Mouse (Mus musculus) midbrain, embryonic 14.5 days (tissue): ENCODE measurements around the gene Ckm. TPM values are rescaled to one million over a fixed set of nuclear protein-coding genes. Genes with fewer than 3 reads are reported as not detected.

Experiments used
- ATAC-seq: fragments of 200-750 bp; cut with Nextera tagmentation; 2 replicates; pipeline ENCODE4 v1.8.0; 2017; ENCODE audit warnings: moderate number of reproducible peaks, moderate library complexity; ENCODE audit not compliant: low FRiP score, low TSS enrichment
- DNase-seq: peaks from one replicate; pipeline ENCODE4 v3.0.0-alpha.2; 2015
- H3K27ac ChIP-seq: fragments of 300-500 bp; sonication (generic); replicated peaks from 2 replicates; pipeline ENCODE4 v1.5.1; 2014; ENCODE audit warnings: mild to moderate bottlenecking, low read depth, low read length, moderate library complexity
- H3K27me3 ChIP-seq: fragments of 300-500 bp; sonication (generic); 2 replicates; pipeline ENCODE4 v1.6.1; 2014; ENCODE audit warnings: low read length, control low read depth, mixed read lengths; ENCODE audit not compliant: control insufficient read depth, insufficient read depth
- H3K36me3 ChIP-seq: fragments of 300-500 bp; sonication (generic); 2 replicates; pipeline ENCODE4 v1.6.1; 2014; ENCODE audit warnings: low read length, control low read depth; ENCODE audit not compliant: control insufficient read depth, insufficient read depth
- H3K4me1 ChIP-seq: fragments of 300-500 bp; sonication (generic); 2 replicates; pipeline ENCODE4 v1.6.1; 2014; ENCODE audit warnings: mild to moderate bottlenecking, antibody characterized with exemption, low read length, control low read depth; ENCODE audit not compliant: control insufficient read depth, insufficient read depth
- H3K4me2 ChIP-seq: fragments of 300-500 bp; sonication (generic); 2 replicates; pipeline ENCODE4 v1.6.1; 2014; ENCODE audit warnings: mild to moderate bottlenecking, low read length, moderate library complexity
- H3K4me3 ChIP-seq: fragments of 300-500 bp; sonication (generic); replicated peaks from 2 replicates; pipeline ENCODE4 v1.5.1; 2014; ENCODE audit warnings: low read depth, low read length
- H3K9ac ChIP-seq: fragments of 300-500 bp; sonication (generic); replicated peaks from 2 replicates; pipeline ENCODE4 v1.6.1; 2014; ENCODE audit warnings: mild to moderate bottlenecking, low read length, moderate library complexity
- H3K9me3 ChIP-seq: fragments of 300-500 bp; sonication (generic); 2 replicates; pipeline ENCODE4 v1.6.1; 2016; ENCODE audit warnings: low read length, control low read depth, mixed read lengths; ENCODE audit not compliant: control insufficient read depth
- WGBS: fragments of 180-500 bp; shearing (Covaris S2); extraction: QIAGEN DNeasy Blood & Tissue Kit; methylation state at CpG from one replicate; pipeline ENCODE4 v1.1.7; 2014; 5-methylcytosine and 5-hydroxymethylcytosine counted together
- polyA plus RNA-seq: library from polyadenylated mRNA; unstranded; fragments of >200 nt; fragmentation: Nextera tagmentation; extraction: Ambion mirVana; gene quantifications from 2 replicates; pipeline ENCODE4 v1.2.1, GENCODE M21; 2014

Ckm gene
- polyA plus RNA-seq, 1 experiment from 2014 or later, result not detected

DNA sequence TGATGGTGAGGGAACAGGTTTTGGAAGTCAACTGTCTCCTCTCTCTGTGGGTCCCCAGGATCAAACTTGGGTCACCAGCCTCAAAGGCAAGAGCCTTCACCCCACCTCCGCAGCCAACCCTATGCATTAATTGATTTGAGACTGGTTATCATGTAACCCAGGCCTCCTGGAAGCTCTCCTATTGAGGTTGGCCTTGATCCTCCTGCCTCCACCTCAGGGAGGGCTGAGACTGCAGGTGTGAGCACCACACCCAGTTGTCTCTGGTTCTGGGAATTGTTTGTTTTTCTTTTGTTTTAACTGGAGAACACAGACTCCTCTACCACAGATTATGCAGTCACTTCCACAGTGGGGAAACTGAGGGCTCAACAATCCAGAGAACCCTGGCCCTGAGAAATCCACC, 55.9 kb downstream of the Ckm start:
- ATAC-seq (no peak), DNase-seq (no peak)
- whole genome bisulfite sequencing, result 75% methylated on average over 1 of the region's 1 CpGs

GRCm38 (mm10) chr7:19461488-19461887, 56.9 kb downstream of the Ckm start:
- ATAC-seq (no peak), DNase-seq (peak; percentile 88)
- H3K9me3 ChIP-seq, result no peaks in the 10 kb centered on the region
- H3K4me3 ChIP-seq, result no peak overlapping the region
- H3K27ac ChIP-seq, result no peak overlapping the region
- no peaks in the 10 kb centered on the region; the same call in 1 of the 2 replicates for H3K27me3 ChIP-seq
- WGBS, result 7% methylated on average over 6 of the region's 6 CpGs
- no peak overlapping the region for H3K9ac ChIP-seq
- H3K4me2 ChIP-seq, result no peak overlapping the region
- H3K36me3 ChIP-seq, result peaks cover 1% of the 10 kb centered on the region; the same call in 1 of the 2 replicates
- peaks cover 11% of the 10 kb centered on the region for H3K4me1 ChIP-seq

More for the DNA sequence above, 55.9 kb downstream of the Ckm start:
- H3K27me3 ChIP-seq, result no peaks in the 10 kb centered on the region; the same call in 1 of the 2 replicates
- no peak overlapping the region for H3K4me2 ChIP-seq
- H3K9ac ChIP-seq, result no peak overlapping the region
- peaks cover 9% of the 10 kb centered on the region; the same call in 1 of the 2 replicates for H3K36me3 ChIP-seq
- H3K27ac ChIP-seq, result no peak overlapping the region
- no peaks in the 10 kb centered on the region for H3K9me3 ChIP-seq
- no peak overlapping the region for H3K4me3 ChIP-seq
- peaks cover 11% of the 10 kb centered on the region for H3K4me1 ChIP-seq

- H3K4me2 ChIP-seq, result no peak overlapping the region
- H3K4me1 ChIP-seq, result peaks cover 3% of the 10 kb centered on the region; the same call in 1 of the 2 replicates
- 65% methylated on average over 4 of the region's 4 CpGs for WGBS
- H3K27me3 ChIP-seq, result peaks cover 4% of the 10 kb centered on the region; the same call in 1 of the 2 replicates
- no peak for ATAC-seq
- no peak overlapping the region for H3K4me3 ChIP-seq
- H3K9ac ChIP-seq, result no peak overlapping the region
- H3K9me3 ChIP-seq, result no peaks in the 10 kb centered on the region
- H3K36me3 ChIP-seq, result no peaks in the 10 kb centered on the region
- H3K27ac ChIP-seq, result no peak overlapping the region
- no peak for DNase-seq
Measured at GRCm38 (mm10) chr7:19462443-19462842, 57.9 kb downstream of the Ckm start.

DNA sequence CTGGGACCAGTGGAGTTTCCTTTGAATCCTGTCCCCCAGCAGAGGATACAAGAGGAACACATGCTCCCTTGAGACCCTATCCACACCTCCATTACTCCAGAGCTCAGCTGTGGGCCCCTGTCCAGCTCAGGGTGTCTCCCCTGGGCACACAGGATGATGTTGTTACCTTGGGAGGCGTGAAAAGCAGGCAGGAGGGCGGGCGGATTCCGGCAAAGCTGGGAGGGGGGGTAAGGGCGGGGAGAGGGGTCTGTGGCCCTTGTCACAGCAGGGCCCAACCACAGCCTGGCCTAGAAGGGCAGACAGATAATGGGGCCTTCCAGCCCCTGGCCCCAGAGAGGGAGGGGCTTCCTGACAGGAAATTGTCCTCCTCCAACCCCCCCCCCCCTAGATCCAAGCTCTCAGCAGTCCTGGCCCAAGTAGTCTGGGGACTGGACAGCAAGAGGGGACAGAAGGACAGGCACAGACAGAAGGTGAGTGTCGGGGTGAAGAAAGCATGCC, 58.4 kb downstream of the Ckm start, which contains the start of gene Exoc3l2:
Gene Exoc3l2, plus strand, starts transcription at position 448 of the 498 bp plus-strand sequence.
- no peaks in the 10 kb centered on the region for H3K4me1 ChIP-seq
- H3K4me3 ChIP-seq, result no peak within 1 kb of the TSS
- H3K9me3 ChIP-seq, result no peaks in the 10 kb centered on the region
- no peaks in the 10 kb centered on the region for H3K36me3 ChIP-seq
- H3K4me2 ChIP-seq, result no peak within 1 kb of the TSS
- H3K27me3 ChIP-seq, result peaks cover 4% of the 10 kb centered on the region; the same call in 1 of the 2 replicates
- WGBS, result 35% methylated on average over 6 of the region's 6 CpGs
- ATAC-seq (no peak), DNase-seq (no peak)
- no peak within 1 kb of the TSS for H3K9ac ChIP-seq
- no peak within 1 kb of the TSS for H3K27ac ChIP-seq

DNA sequence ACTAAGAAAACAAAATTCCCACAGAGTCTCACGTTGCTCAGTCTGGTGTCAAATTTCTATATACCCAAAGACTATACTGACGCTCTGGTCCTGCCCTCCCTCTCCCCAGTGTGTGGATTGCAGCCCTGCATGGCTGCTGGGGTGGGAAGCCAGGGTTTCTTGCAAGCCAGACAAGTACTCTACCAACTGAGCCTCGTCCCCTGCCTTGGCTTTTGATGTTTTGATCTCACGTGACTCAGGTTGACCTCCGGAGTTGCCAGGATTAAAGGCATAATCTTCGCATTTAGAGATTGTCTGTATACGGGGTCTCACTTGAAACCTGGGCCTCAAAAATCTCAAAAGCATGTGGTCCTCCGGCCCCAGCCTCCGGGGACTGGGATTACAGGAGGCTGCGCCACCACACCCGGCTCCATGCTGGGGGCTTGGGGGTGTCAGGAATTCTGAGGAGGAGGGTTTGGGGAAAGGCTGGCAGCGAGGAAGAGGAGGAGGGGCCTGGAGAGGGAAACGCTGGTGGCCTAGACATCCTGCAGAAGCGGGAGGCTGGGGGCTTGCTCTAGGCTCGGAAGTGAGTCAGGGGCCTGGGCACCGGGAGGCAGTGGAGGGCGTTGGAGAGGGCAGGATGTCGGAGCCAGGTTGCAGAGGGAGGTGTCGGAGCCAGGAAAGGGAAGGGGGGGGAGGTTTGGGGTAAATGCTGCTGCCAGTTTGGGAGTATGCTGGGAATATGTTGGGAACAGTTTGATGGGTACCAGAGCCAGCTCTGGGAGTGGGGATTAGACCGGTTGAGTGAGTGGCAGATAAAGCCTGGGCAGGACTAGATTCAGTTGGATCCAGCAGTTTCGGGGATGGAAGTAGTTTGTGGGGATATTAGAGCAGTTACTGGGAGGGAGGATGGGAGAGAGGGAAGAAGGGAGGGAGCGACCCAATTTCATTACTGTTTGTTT, 60.1 kb downstream of the Ckm start:
- WGBS, result 7% methylated on average over 22 of the region's 22 CpGs
- Histone ChIP-seq H3K27me3 (peaks cover 11% of the 10 kb centered on the region), H3K9ac (peak overlapping the region; percentile 34; the same call in 1 of the 2 replicates)

DNA sequence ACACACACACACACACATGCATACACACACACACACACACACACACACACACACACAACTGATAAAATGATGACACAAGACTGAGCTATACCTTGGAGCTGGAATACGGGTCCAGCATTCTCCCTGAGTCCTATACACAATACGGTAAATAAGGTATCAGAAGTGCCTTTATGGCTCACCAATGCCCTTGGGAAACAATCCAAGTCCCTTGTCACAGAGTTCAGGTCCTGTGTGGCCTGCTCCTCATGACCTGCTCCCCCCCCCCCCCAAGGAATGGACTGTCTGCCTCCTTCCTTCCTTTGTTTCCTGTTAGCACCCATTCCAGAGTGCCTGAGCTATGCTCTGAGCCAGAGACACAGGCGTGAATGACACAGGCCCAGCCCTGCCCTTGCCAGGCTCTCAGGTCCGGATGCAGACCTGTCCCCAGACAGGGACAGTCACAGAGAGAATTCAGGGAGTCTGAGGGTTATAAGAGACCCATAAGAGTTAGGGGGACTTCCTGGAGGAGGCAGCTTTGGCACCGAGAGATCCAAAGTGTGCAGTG, 62.1 kb downstream of the Ckm start:
- Histone ChIP-seq H3K9me3 (no peaks in the 10 kb centered on the region), H3K4me3 (no peak overlapping the region), H3K27ac (no peak overlapping the region), H3K27me3 (peaks cover 27% of the 10 kb centered on the region), H3K9ac (no peak overlapping the region), H3K4me2 (no peak overlapping the region), H3K36me3 (no peaks in the 10 kb centered on the region), H3K4me1 (no peaks in the 10 kb centered on the region)
- no peak for ATAC-seq
- DNase-seq, result no peak
- WGBS, result 72% methylated on average over 5 of the region's 5 CpGs

More for the DNA sequence above, 60.1 kb downstream of the Ckm start:
- ATAC-seq (no peak), DNase-seq (no peak)
- Histone ChIP-seq H3K36me3 (no peaks in the 10 kb centered on the region), H3K27ac (no peak overlapping the region), H3K4me3 (no peak overlapping the region), H3K4me2 (peak overlapping the region; percentile 15; the same call in 1 of the 2 replicates), H3K9me3 (no peaks in the 10 kb centered on the region), H3K4me1 (no peaks in the 10 kb centered on the region)

- Histone ChIP-seq H3K9me3 (no peaks in the 10 kb centered on the region), H3K4me1 (no peaks in the 10 kb centered on the region), H3K27me3 (peaks cover 37% of the 10 kb centered on the region), H3K36me3 (no peaks in the 10 kb centered on the region), H3K4me2 (no peak overlapping the region), H3K4me3 (no peak overlapping the region), H3K27ac (no peak overlapping the region), H3K9ac (no peak overlapping the region)
- ATAC-seq (no peak), DNase-seq (no peak)
- 32% methylated on average over 6 of the region's 6 CpGs for WGBS
Measured at GRCm38 (mm10) chr7:19467638-19468037, 63.1 kb downstream of the Ckm start.

- DNase-seq (no peak), ATAC-seq (no peak)
- Histone ChIP-seq H3K4me2 (no peak overlapping the region), H3K4me1 (no peaks in the 10 kb centered on the region), H3K27me3 (peaks cover 43% of the 10 kb centered on the region), H3K9ac (no peak overlapping the region), H3K36me3 (no peaks in the 10 kb centered on the region), H3K4me3 (no peak overlapping the region), H3K9me3 (no peaks in the 10 kb centered on the region), H3K27ac (no peak overlapping the region)
- WGBS, result 63% methylated on average over 12 of the region's 12 CpGs
Measured at GRCm38 (mm10) chr7:19468279-19468678, 63.7 kb downstream of the Ckm start.
